Mouse (Mus musculus) intestine, postnatal 0 days (tissue): ENCODE measurements at regions not wholly inside any gene's neighbourhood (a gene's known extent, or its start where the extent isn't known, plus 50 kb on each side); places are given as distances from the start of the nearest gene placed in this dataset.

ENCODE experiments used
- ATAC-seq: fragments of 200-750 bp; cut with Nextera tagmentation; 2 replicates; pipeline ENCODE4 v1.8.0; 2017; ENCODE audit warnings: mild to moderate bottlenecking, moderate TSS enrichment, moderate library complexity
- H3K27ac ChIP-seq: fragments of 300-500 bp; sonication (generic); 2 replicates; pipeline ENCODE4 v1.5.1; 2014; ENCODE audit warnings: mild to moderate bottlenecking, low read depth, low read length, moderate library complexity
- H3K27me3 ChIP-seq: fragments of 300-500 bp; sonication (generic); replicated peaks from 2 replicates; pipeline ENCODE4 v1.6.1; 2014; ENCODE audit warnings: low read length, mixed read lengths; ENCODE audit not compliant: control insufficient read depth, insufficient read depth
- H3K36me3 ChIP-seq: fragments of 300-500 bp; sonication (generic); 2 replicates; pipeline ENCODE4 v1.6.1; 2014; ENCODE audit warnings: mild to moderate bottlenecking, moderate library complexity; ENCODE audit not compliant: control insufficient read depth, insufficient read depth
- H3K4me1 ChIP-seq: fragments of 300-500 bp; sonication (generic); replicated peaks from 2 replicates; pipeline ENCODE4 v1.6.1; 2014; ENCODE audit warnings: antibody characterized with exemption, low read length, mixed read lengths; ENCODE audit not compliant: control insufficient read depth, insufficient read depth
- H3K4me2 ChIP-seq: fragments of 300-500 bp; sonication (generic); replicated peaks from 2 replicates; pipeline ENCODE4 v1.6.1; 2014; ENCODE audit warnings: low read depth, mild to moderate bottlenecking, moderate library complexity
- H3K4me3 ChIP-seq: fragments of 300-500 bp; sonication (generic); 2 replicates; pipeline ENCODE4 v1.5.1; 2014; ENCODE audit warnings: low read depth, low read length
- H3K9ac ChIP-seq: fragments of 300-500 bp; sonication (generic); 2 replicates; pipeline ENCODE4 v1.6.1; 2014; ENCODE audit warnings: mild to moderate bottlenecking, low read depth, low read length
- H3K9me3 ChIP-seq: fragments of 300-500 bp; sonication (generic); 2 replicates; pipeline ENCODE4 v1.6.1; 2016; ENCODE audit warnings: mixed run types; ENCODE audit not compliant: control insufficient read depth
- CTCF ChIP-seq: sonication (generic); IDR thresholded peaks from 2 replicates; pipeline ENCODE4 v1.5.1; 2016; ENCODE audit warnings: low read depth, mild to moderate bottlenecking, control low read depth, antibody characterized with exemption, moderate library complexity
- WGBS: fragments of 180-500 bp; shearing (Covaris S2); extraction: QIAGEN DNeasy Blood & Tissue Kit; methylation state at CpG from one replicate; pipeline ENCODE4 v1.1.7; 2014; 5-methylcytosine and 5-hydroxymethylcytosine counted together

GRCm38 (mm10) chr10:83934498-83934897 is 211.8 kb downstream of the 1500009L16Rik start:
- H3K27ac ChIP-seq, result no peak overlapping the region
- H3K4me2 ChIP-seq, result no peak overlapping the region
- H3K9ac ChIP-seq, result no peak overlapping the region
- H3K36me3 ChIP-seq, result no peaks in the 10 kb centered on the region
- WGBS, result 61% methylated on average over 3 of the region's 3 CpGs
- ATAC-seq, result no peak
- TF ChIP-seq CTCF, result peak; percentile 41; the same call in 1 of the 2 replicates
- H3K27me3 ChIP-seq, result no peaks in the 10 kb centered on the region
- no peaks in the 10 kb centered on the region for H3K4me1 ChIP-seq
- H3K4me3 ChIP-seq, result no peak overlapping the region
- H3K9me3 ChIP-seq, result no peaks in the 10 kb centered on the region

- H3K27ac ChIP-seq, result no peak overlapping the region
- TF ChIP-seq CTCF, result no peak
- WGBS, result 29% methylated on average over 9 of the region's 9 CpGs
Measured at GRCm38 (mm10) chr10:83937168-83937567, 214.5 kb downstream of the 1500009L16Rik start.

GRCm38 (mm10) chr10:83942101-83942500 is 219.4 kb downstream of the 1500009L16Rik start:
- Histone ChIP-seq H3K4me3 (no peak overlapping the region), H3K9ac (no peak overlapping the region), H3K27ac (no peak overlapping the region), H3K36me3 (no peaks in the 10 kb centered on the region), H3K27me3 (no peaks in the 10 kb centered on the region), H3K4me1 (no peaks in the 10 kb centered on the region), H3K9me3 (no peaks in the 10 kb centered on the region), H3K4me2 (no peak overlapping the region)
- no peak for TF ChIP-seq CTCF
- 71% methylated on average over 3 of the region's 3 CpGs for WGBS
- ATAC-seq, result no peak

More at GRCm38 (mm10) chr10:83937168-83937567, 214.5 kb downstream of the 1500009L16Rik start:
- no peak overlapping the region for H3K4me3 ChIP-seq
- no peak overlapping the region for H3K4me2 ChIP-seq
- H3K36me3 ChIP-seq, result no peaks in the 10 kb centered on the region
- H3K9me3 ChIP-seq, result no peaks in the 10 kb centered on the region
- no peak overlapping the region for H3K9ac ChIP-seq
- H3K27me3 ChIP-seq, result no peaks in the 10 kb centered on the region
- ATAC-seq, result no peak
- no peaks in the 10 kb centered on the region for H3K4me1 ChIP-seq

- TF ChIP-seq CTCF, result no peak
- Histone ChIP-seq H3K4me1 (no peaks in the 10 kb centered on the region), H3K4me2 (no peak overlapping the region), H3K27me3 (no peaks in the 10 kb centered on the region), H3K9ac (no peak overlapping the region), H3K4me3 (no peak overlapping the region), H3K9me3 (no peaks in the 10 kb centered on the region), H3K27ac (no peak overlapping the region), H3K36me3 (no peaks in the 10 kb centered on the region)
- WGBS, result 71% methylated on average over 1 of the region's 1 CpGs
- no peak for ATAC-seq
Measured at GRCm38 (mm10) chr10:83944158-83944557, 221.5 kb downstream of the 1500009L16Rik start.

- ATAC-seq, result no peak
- TF ChIP-seq CTCF, result no peak
- Histone ChIP-seq H3K36me3 (no peaks in the 10 kb centered on the region), H3K27me3 (no peaks in the 10 kb centered on the region), H3K4me2 (no peak overlapping the region), H3K4me3 (no peak overlapping the region), H3K9ac (no peak overlapping the region), H3K4me1 (no peaks in the 10 kb centered on the region), H3K27ac (no peak overlapping the region), H3K9me3 (no peaks in the 10 kb centered on the region)
- WGBS, result 94% methylated on average over 10 of the region's 10 CpGs
Measured at GRCm38 (mm10) chr10:83944897-83945296, 222.2 kb downstream of the 1500009L16Rik start.

GRCm38 (mm10) chr10:83945503-83945902 is 222.8 kb downstream of the 1500009L16Rik start:
- Histone ChIP-seq H3K9ac (no peak overlapping the region), H3K9me3 (no peaks in the 10 kb centered on the region), H3K27ac (no peak overlapping the region), H3K36me3 (no peaks in the 10 kb centered on the region), H3K4me1 (no peaks in the 10 kb centered on the region), H3K27me3 (no peaks in the 10 kb centered on the region), H3K4me3 (no peak overlapping the region), H3K4me2 (no peak overlapping the region)
- ATAC-seq, result no peak
- TF ChIP-seq CTCF, result no peak
- WGBS, result 21% methylated on average over 9 of the region's 9 CpGs
